Mouse (Mus musculus) lung, postnatal 36 days (tissue): ENCODE measurements at regions not wholly inside any gene's neighbourhood (a gene's known extent, or its start where the extent isn't known, plus 50 kb on each side); places are given as distances from the start of the nearest gene placed in this dataset.
"Not testable (repeated sequence)": the region's sequence is repeated elsewhere in the genome, so short reads cannot be mapped to it uniquely, and the experiment has no call there.

Experiments
- DNase-seq: peaks from one replicate; pipeline ENCODE4 v3.0.0; 2022; ENCODE audit warnings: mixed read lengths

GRCm38 (mm10) chr15:43581246-43581645 lies 3447.1 kb downstream of the 9330182O14Rik start:
- no peak for DNase-seq

GRCm38 (mm10) chr15:43585751-43586150 lies 3451.6 kb downstream of the 9330182O14Rik start:
- DNase-seq = peak; percentile 13

- DNase-seq = no peak
Observed at GRCm38 (mm10) chr15:43588021-43588420, 3453.9 kb downstream of the 9330182O14Rik start.

- no peak for DNase-seq
Observed at GRCm38 (mm10) chr15:43607700-43608099, 3473.5 kb downstream of the 9330182O14Rik start.

GRCm38 (mm10) chr15:43609901-43610300 lies 3475.7 kb downstream of the 9330182O14Rik start:
- no peak for DNase-seq

- no peak for DNase-seq
Observed at GRCm38 (mm10) chr15:43614004-43614661, 3480.0 kb downstream of the 9330182O14Rik start.

GRCm38 (mm10) chr15:43615727-43616126 lies 3481.6 kb downstream of the 9330182O14Rik start:
- DNase-seq = no peak

GRCm38 (mm10) chr15:43624431-43624965 lies 3490.3 kb downstream of the 9330182O14Rik start:
- DNase-seq = peak; percentile 22

GRCm38 (mm10) chr15:43625021-43625510 lies 3490.9 kb downstream of the 9330182O14Rik start:
- no peak for DNase-seq

- no peak for DNase-seq
Observed at GRCm38 (mm10) chr15:43650818-43651500, 3516.8 kb downstream of the 9330182O14Rik start.

- DNase-seq = no peak
Observed at GRCm38 (mm10) chr15:43663648-43664047, 3529.5 kb downstream of the 9330182O14Rik start.

- peak; percentile 3 for DNase-seq
Observed at GRCm38 (mm10) chr15:43678844-43679243, 3544.7 kb downstream of the 9330182O14Rik start.

GRCm38 (mm10) chr15:43682176-43682575 lies 3548.0 kb downstream of the 9330182O14Rik start:
- DNase-seq = no peak

GRCm38 (mm10) chr15:43691998-43692397 lies 3557.8 kb downstream of the 9330182O14Rik start:
- DNase-seq = not testable (repeated sequence)

GRCm38 (mm10) chr15:43695451-43695850 lies 3561.3 kb downstream of the 9330182O14Rik start:
- no peak for DNase-seq

GRCm38 (mm10) chr15:43717035-43717434 lies 3582.9 kb downstream of the 9330182O14Rik start:
- no peak for DNase-seq

- no peak for DNase-seq
Observed at GRCm38 (mm10) chr15:43717559-43717958, 3583.4 kb downstream of the 9330182O14Rik start.

- no peak for DNase-seq
Observed at GRCm38 (mm10) chr15:43720916-43721315, 3586.8 kb downstream of the 9330182O14Rik start.

- DNase-seq = peak; percentile 12
Observed at GRCm38 (mm10) chr15:43735697-43736096, 3601.5 kb downstream of the 9330182O14Rik start.

- DNase-seq = peak; percentile 18
Observed at GRCm38 (mm10) chr15:43758256-43758655, 3624.1 kb downstream of the 9330182O14Rik start.

- no peak for DNase-seq
Observed at GRCm38 (mm10) chr15:43764606-43765005, 3630.4 kb downstream of the 9330182O14Rik start.

GRCm38 (mm10) chr15:43772718-43773117 lies 3638.6 kb downstream of the 9330182O14Rik start:
- DNase-seq = peak; percentile 7

- DNase-seq = not testable (repeated sequence)
Observed at GRCm38 (mm10) chr15:43782126-43782632, 3648.0 kb downstream of the 9330182O14Rik start.

GRCm38 (mm10) chr15:43784171-43784570 lies 3650.0 kb downstream of the 9330182O14Rik start:
- no peak for DNase-seq
